Mouse (Mus musculus) cerebellum, adult 9-11 months (tissue): Measurements from ENCODE around the gene Enah.

Experiments
- DNase-seq: peaks from one replicate; pipeline ENCODE4 v3.0.0; 2022

Gene Enah

GRCm38 (mm10) chr1:181957736-181958135 lies 62.1 kb downstream of the Enah start:
- DNase-seq = no peak

GRCm38 (mm10) chr1:181953547-181953946 lies 66.2 kb downstream of the Enah start:
- no peak for DNase-seq

GRCm38 (mm10) chr1:181951266-181951665 lies 68.5 kb downstream of the Enah start:
- no peak for DNase-seq

- DNase-seq = no peak
Observed at GRCm38 (mm10) chr1:181950721-181951120, 69.1 kb downstream of the Enah start.

- DNase-seq = no peak
Observed at GRCm38 (mm10) chr1:181948191-181948590, 71.6 kb downstream of the Enah start.

- no peak for DNase-seq
Observed at GRCm38 (mm10) chr1:181937064-181937463, 82.7 kb downstream of the Enah start.

GRCm38 (mm10) chr1:181928388-181928787 lies 91.4 kb downstream of the Enah start:
- DNase-seq = no peak

- peak; percentile 5 for DNase-seq
Observed at GRCm38 (mm10) chr1:181923384-181923783, 96.4 kb downstream of the Enah start.

GRCm38 (mm10) chr1:181921580-181922494 lies 98.0 kb downstream of the Enah start:
- peak; percentile 5 for DNase-seq

- no peak for DNase-seq
Observed at GRCm38 (mm10) chr1:181911841-181912240, 107.9 kb downstream of the Enah start.

- no peak for DNase-seq
Observed at GRCm38 (mm10) chr1:181901706-181902373, 118.0 kb downstream of the Enah start.

- DNase-seq = no peak
Observed at GRCm38 (mm10) chr1:181900846-181901245, 118.9 kb downstream of the Enah start.

- no peak for DNase-seq
Observed at GRCm38 (mm10) chr1:181898961-181899360, 120.8 kb downstream of the Enah start.

GRCm38 (mm10) chr1:181896991-181897390 lies 122.8 kb downstream of the Enah start:
- no peak for DNase-seq

- no peak for DNase-seq
Observed at GRCm38 (mm10) chr1:181893721-181894120, 126.1 kb downstream of the Enah start.

GRCm38 (mm10) chr1:181889670-181890069 lies 130.1 kb downstream of the Enah start:
- no peak for DNase-seq

- DNase-seq = peak; percentile 84
Observed at GRCm38 (mm10) chr1:181888801-181889200, 131.0 kb downstream of the Enah start.

- peak; percentile 75 for DNase-seq
Observed at GRCm38 (mm10) chr1:181881532-181881931, 138.3 kb downstream of the Enah start.

GRCm38 (mm10) chr1:181880752-181881325 lies 139.0 kb downstream of the Enah start:
- DNase-seq = no peak

GRCm38 (mm10) chr1:181878436-181878835 lies 141.4 kb downstream of the Enah start:
- DNase-seq = no peak

- DNase-seq = no peak
Observed at GRCm38 (mm10) chr1:181877088-181877487, 142.7 kb downstream of the Enah start.

GRCm38 (mm10) chr1:181876656-181877055 lies 143.1 kb downstream of the Enah start:
- DNase-seq = no peak

- no peak for DNase-seq
Observed at GRCm38 (mm10) chr1:181873086-181873920, 146.5 kb downstream of the Enah start.
